Mouse (Mus musculus) heart, postnatal 25 days (tissue): ENCODE measurements around the gene Vmn1r34. TPM values are rescaled to one million over a fixed set of nuclear protein-coding genes. Genes with fewer than 3 reads are reported as not detected.
"Not testable (repeated sequence)": the region's sequence is repeated elsewhere in the genome, so short reads cannot be mapped to it uniquely, and the experiment has no call there.

Experiments
- DNase-seq: peaks from one replicate; pipeline ENCODE4 v3.0.0; 2022; ENCODE audit warnings: low spot score
- intact Hi-C: fragments of 180-260 bp; cut with DNase I; formaldehyde crosslinking; loops from one replicate; pipeline ENCODE4 v1.15.1; 2025
- total RNA-seq, 2 experiments: library from RNA; stranded (reverse); gene quantifications; 2 replicates each; pipeline ENCODE4 v1.2.3; 2021

Vmn1r34 gene
- not detected for total RNA-seq

GRCm38 (mm10) chr6:66643779-66644178 lies at the start of gene Vmn1r34:
Vmn1r34 (minus strand) TSS chr6:66643879.
- intact Hi-C loops, result no loop called here
- DNase-seq, result no peak

GRCm38 (mm10) chr6:66685806-66686205 lies 42.1 kb upstream of the Vmn1r34 start, which contains the start of gene Vmn1r35:
Vmn1r35 (minus strand) TSS chr6:66685906.
- no peak for DNase-seq
- intact Hi-C loops, result no loop called here

GRCm38 (mm10) chr6:66618182-66618581 lies 25.5 kb downstream of the Vmn1r34 start, which contains the start of gene Vmn1r33:
Vmn1r33 (minus strand) TSS chr6:66618282.
- DNase-seq, intact Hi-C loops: not testable (repeated sequence)

GRCm38 (mm10) chr6:66595804-66596203 lies 47.9 kb downstream of the Vmn1r34 start:
- DNase-seq, result no peak
- intact Hi-C loops, result no loop called here

Other genes with a start within 250 kb of the Vmn1r34 start
- gene Mad2l1, start 108.5 kb downstream of the Vmn1r34 start, total RNA-seq, result 1 to 10 TPM; 2.9 to 3.6 TPM
- not detected for gene Vmn1r32, start 83.8 kb downstream of the Vmn1r34 start, total RNA-seq
- not detected for gene Vmn1r33, start 25.6 kb downstream of the Vmn1r34 start, total RNA-seq
- not detected for gene Vmn1r35, start 42.0 kb upstream of the Vmn1r34 start, total RNA-seq
- gene Vmn1r36, start 75.3 kb upstream of the Vmn1r34 start, total RNA-seq, result not detected
- not detected for gene Vmn1r37, start 85.5 kb upstream of the Vmn1r34 start, total RNA-seq
- not detected for gene Vmn1r38, start 138.7 kb upstream of the Vmn1r34 start, total RNA-seq
- not detected for gene Vmn1r39, start 166.7 kb upstream of the Vmn1r34 start, total RNA-seq